Mouse (Mus musculus): Measurements from ENCODE around the gene Exo1.

Gene Exo1

DNA sequence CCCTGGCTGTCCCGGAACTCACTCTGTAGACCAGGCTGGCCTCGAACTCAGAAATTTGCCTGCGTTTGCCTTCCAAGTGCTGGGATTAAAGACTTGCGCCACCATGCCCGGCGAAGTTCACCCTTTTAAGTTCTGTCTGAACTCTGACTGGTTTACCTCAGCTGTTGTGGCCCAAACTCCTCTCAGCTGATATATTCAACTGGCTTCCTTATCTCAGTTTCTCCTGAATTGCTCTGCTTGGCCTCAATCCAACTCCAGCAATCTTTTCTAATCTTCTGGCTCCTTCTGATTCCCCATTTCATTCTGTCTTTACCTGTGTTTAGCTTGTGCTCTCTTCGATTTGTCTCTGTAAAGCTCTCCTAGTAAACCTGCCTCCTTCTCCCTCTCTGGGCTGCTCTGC, 62.8 kb downstream of the Exo1 start:
- in situ Hi-C loops (cut with MboI; ENCODE audit: unreplicated experiment in 2 of 2): loop anchor here (5.0 to 25.0 kb wide), 5 partner anchors 759 to 1762 kb away; no protein-coding TSS in a partner anchor

DNA sequence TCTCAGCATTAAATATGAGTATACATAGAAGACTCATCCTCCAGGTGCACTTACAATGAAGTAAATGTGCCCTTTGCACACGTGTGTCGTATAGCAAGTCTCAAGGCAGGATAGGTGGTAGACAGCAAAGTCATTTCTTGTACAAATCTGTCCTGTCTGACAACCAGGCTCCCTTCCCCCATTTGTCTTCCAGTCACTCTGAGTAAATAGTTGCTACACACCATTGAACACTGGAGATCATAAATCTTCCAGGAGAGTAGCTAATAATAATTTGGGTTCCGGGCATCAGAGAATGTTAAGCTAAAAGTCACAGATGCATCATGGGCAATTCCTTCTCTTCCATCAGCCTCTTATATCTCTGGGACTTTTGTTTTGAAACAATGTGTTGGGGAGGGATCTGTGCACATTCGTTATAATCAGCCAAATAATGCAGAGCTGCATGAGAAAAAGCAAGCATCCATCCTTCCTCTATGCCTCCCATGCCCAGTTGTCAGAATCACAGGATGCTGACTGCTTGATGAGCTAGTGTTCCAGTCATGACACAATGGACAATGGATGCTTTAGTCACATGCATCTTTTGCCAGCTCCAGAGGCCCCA, 66.4 kb downstream of the Exo1 start:
- in situ Hi-C loops (cut with MboI; ENCODE audit: unreplicated experiment in 2 of 2): loop anchor here (10.0 to 25.0 kb wide), 3 partner anchors 1240 to 1758 kb away; no protein-coding TSS in a partner anchor

DNA sequence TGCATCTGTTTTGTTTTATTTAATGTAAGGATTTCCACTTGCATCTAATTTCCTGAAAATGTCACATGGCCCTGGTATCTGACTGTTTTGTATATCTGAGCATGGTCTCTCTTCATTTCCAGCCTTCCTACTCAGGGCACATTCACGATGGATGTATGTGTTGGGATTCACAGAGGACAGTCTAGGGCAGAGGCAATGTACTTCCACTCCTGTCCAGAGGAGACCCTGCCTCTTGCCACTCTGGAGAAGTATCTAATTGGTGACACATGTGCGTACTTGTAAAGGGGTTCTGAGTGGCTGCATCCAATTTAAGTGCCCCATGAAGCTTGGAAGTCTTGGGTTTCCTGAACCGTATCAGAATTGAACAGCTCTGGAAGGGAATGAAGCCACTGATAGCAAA, 70.0 kb downstream of the Exo1 start:
- in situ Hi-C loops (cut with MboI; ENCODE audit: unreplicated experiment in 2 of 2): loop anchor here in 1 of 2 experiments (10.0 kb wide), 1 partner anchor 724 kb away; no protein-coding TSS in a partner anchor

DNA sequence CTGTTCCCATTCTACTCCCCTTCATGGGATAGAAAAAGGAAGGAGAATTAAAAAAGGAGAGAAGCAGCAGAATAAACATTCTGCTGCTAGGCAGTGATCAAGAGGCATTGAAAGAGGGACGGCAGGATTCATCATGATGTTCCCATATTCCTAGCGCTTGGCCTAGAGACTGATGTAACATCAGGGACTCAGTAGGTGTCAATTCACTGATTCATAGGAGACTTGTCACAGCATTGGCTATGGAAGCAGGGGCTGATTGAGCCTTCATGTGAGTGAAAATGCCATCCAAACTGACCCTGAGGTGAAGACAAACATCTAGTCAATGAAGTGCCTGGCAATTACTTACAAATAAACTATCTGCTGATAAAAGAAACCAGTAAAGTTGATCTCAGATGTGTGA, 70.5 kb downstream of the Exo1 start:
- in situ Hi-C loops (cut with MboI; ENCODE audit: unreplicated experiment in 2 of 2): loop anchor here in 1 of 2 experiments (10.0 kb wide), 1 partner anchor 724 kb away; no protein-coding TSS in a partner anchor

DNA sequence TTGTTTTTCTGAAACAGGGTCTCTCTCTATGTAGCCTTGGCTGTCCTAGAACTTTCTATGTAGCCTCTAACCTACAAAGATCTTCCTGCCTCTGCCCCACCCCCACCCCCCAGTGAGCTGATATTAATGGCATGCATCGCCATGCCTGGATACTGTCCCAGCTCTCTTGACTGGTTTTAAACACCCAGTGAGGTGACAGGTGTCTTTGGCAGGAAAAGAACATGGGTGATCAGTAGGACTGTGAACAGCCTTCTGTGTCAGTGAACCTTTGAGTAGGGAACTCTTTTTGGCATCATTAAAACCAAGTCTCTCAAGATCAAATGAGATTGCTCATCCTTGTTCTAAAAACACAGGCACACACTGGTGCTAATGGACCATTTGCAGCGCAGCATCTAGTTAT, 81.4 kb downstream of the Exo1 start:
- in situ Hi-C loops (cut with MboI; ENCODE audit: unreplicated experiment in 2 of 2): no loop called here

Measured in v-Abl transformed pro-B cells (cell line).